Mouse (Mus musculus): ENCODE measurements around the gene Slc12a7. TPM values are rescaled to one million over a fixed set of nuclear protein-coding genes. Genes with fewer than 3 reads are reported as not detected.

Gene Slc12a7
- polyA plus RNA-seq, 1 experiment: 16.5 TPM

GRCm38 (mm10) chr13:73704694-73705325 lies 28.1 kb upstream of the Slc12a7 start, which contains the start of gene Slc6a19:
Gene Slc6a19, minus strand, starts transcription at chr13:73704865.
- no peak for TF ChIP-seq CTCF (IDR thresholded peaks at IDR 0.05; ENCODE audit: control insufficient read depth, insufficient read depth, insufficient replicate concordance, low read depth, low read length)
- no peak for TF ChIP-seq POLR2A (IDR thresholded peaks at IDR 0.05; ENCODE audit: control insufficient read depth, low read depth, low read length)
- Histone ChIP-seq H3K36me3 (ENCODE audit: control insufficient read depth, insufficient read depth, low read length) (no peaks in the 10 kb centered on the region), H3K27ac (ENCODE audit: control insufficient read depth, insufficient read depth, low read depth, low read length) (no peak within 1 kb of the TSS), H3K27me3 (ENCODE audit: control insufficient read depth, insufficient read depth, low read length) (no peaks in the 10 kb centered on the region), H3K4me3 (ENCODE audit: control insufficient read depth, low read depth, low read length) (no peak within 1 kb of the TSS), H3K4me1 (ENCODE audit: control insufficient read depth, insufficient read depth, low read length) (no peaks in the 10 kb centered on the region)

GRCm38 (mm10) chr13:73709491-73709890 lies 23.4 kb upstream of the Slc12a7 start:
- Histone ChIP-seq H3K4me3 (ENCODE audit: control insufficient read depth, low read depth, low read length) (no peak overlapping the region), H3K4me1 (ENCODE audit: control insufficient read depth, insufficient read depth, low read length) (no peaks in the 10 kb centered on the region), H3K27me3 (ENCODE audit: control insufficient read depth, insufficient read depth, low read length) (no peaks in the 10 kb centered on the region), H3K36me3 (ENCODE audit: control insufficient read depth, insufficient read depth, low read length) (no peaks in the 10 kb centered on the region), H3K27ac (ENCODE audit: control insufficient read depth, insufficient read depth, low read depth, low read length) (no peak overlapping the region)
- TF ChIP-seq CTCF (IDR thresholded peaks at IDR 0.05; ENCODE audit: control insufficient read depth, insufficient read depth, insufficient replicate concordance, low read depth, low read length) (no peak), POLR2A (IDR thresholded peaks at IDR 0.05; ENCODE audit: control insufficient read depth, low read depth, low read length) (no peak)

GRCm38 (mm10) chr13:73711221-73711620 lies 21.7 kb upstream of the Slc12a7 start:
- no peaks in the 10 kb centered on the region for H3K27me3 ChIP-seq (ENCODE audit: control insufficient read depth, insufficient read depth, low read length)
- no peak for TF ChIP-seq POLR2A (IDR thresholded peaks at IDR 0.05; ENCODE audit: control insufficient read depth, low read depth, low read length)
- no peak for TF ChIP-seq CTCF (IDR thresholded peaks at IDR 0.05; ENCODE audit: control insufficient read depth, insufficient read depth, insufficient replicate concordance, low read depth, low read length)
- H3K27ac ChIP-seq (ENCODE audit: control insufficient read depth, insufficient read depth, low read depth, low read length): no peak overlapping the region

GRCm38 (mm10) chr13:73711803-73712202 lies 21.1 kb upstream of the Slc12a7 start:
- Histone ChIP-seq H3K4me3 (ENCODE audit: control insufficient read depth, low read depth, low read length) (no peak overlapping the region), H3K27ac (ENCODE audit: control insufficient read depth, insufficient read depth, low read depth, low read length) (no peak overlapping the region), H3K36me3 (ENCODE audit: control insufficient read depth, insufficient read depth, low read length) (no peaks in the 10 kb centered on the region), H3K4me1 (ENCODE audit: control insufficient read depth, insufficient read depth, low read length) (no peaks in the 10 kb centered on the region), H3K27me3 (ENCODE audit: control insufficient read depth, insufficient read depth, low read length) (no peaks in the 10 kb centered on the region)
- TF ChIP-seq CTCF (IDR thresholded peaks at IDR 0.05; ENCODE audit: control insufficient read depth, insufficient read depth, insufficient replicate concordance, low read depth, low read length) (no peak), POLR2A (IDR thresholded peaks at IDR 0.05; ENCODE audit: control insufficient read depth, low read depth, low read length) (no peak)

More at GRCm38 (mm10) chr13:73711221-73711620, 21.7 kb upstream of the Slc12a7 start:
- Histone ChIP-seq H3K36me3 (ENCODE audit: control insufficient read depth, insufficient read depth, low read length) (no peaks in the 10 kb centered on the region), H3K4me3 (ENCODE audit: control insufficient read depth, low read depth, low read length) (no peak overlapping the region), H3K4me1 (ENCODE audit: control insufficient read depth, insufficient read depth, low read length) (no peaks in the 10 kb centered on the region)

GRCm38 (mm10) chr13:73712228-73712627 lies 20.7 kb upstream of the Slc12a7 start:
- no peaks in the 10 kb centered on the region for H3K4me1 ChIP-seq (ENCODE audit: control insufficient read depth, insufficient read depth, low read length)
- H3K36me3 ChIP-seq (ENCODE audit: control insufficient read depth, insufficient read depth, low read length): no peaks in the 10 kb centered on the region
- no peaks in the 10 kb centered on the region for H3K27me3 ChIP-seq (ENCODE audit: control insufficient read depth, insufficient read depth, low read length)
- no peak overlapping the region for H3K27ac ChIP-seq (ENCODE audit: control insufficient read depth, insufficient read depth, low read depth, low read length)
- H3K4me3 ChIP-seq (ENCODE audit: control insufficient read depth, low read depth, low read length): no peak overlapping the region
- no peak for TF ChIP-seq POLR2A (IDR thresholded peaks at IDR 0.05; ENCODE audit: control insufficient read depth, low read depth, low read length)
- no peak for TF ChIP-seq CTCF (IDR thresholded peaks at IDR 0.05; ENCODE audit: control insufficient read depth, insufficient read depth, insufficient replicate concordance, low read depth, low read length)

GRCm38 (mm10) chr13:73713204-73713603 lies 19.7 kb upstream of the Slc12a7 start:
- Histone ChIP-seq H3K27me3 (ENCODE audit: control insufficient read depth, insufficient read depth, low read length) (no peaks in the 10 kb centered on the region), H3K4me3 (ENCODE audit: control insufficient read depth, low read depth, low read length) (no peak overlapping the region), H3K27ac (ENCODE audit: control insufficient read depth, insufficient read depth, low read depth, low read length) (no peak overlapping the region), H3K36me3 (ENCODE audit: control insufficient read depth, insufficient read depth, low read length) (no peaks in the 10 kb centered on the region), H3K4me1 (ENCODE audit: control insufficient read depth, insufficient read depth, low read length) (no peaks in the 10 kb centered on the region)
- TF ChIP-seq CTCF (IDR thresholded peaks at IDR 0.05; ENCODE audit: control insufficient read depth, insufficient read depth, insufficient replicate concordance, low read depth, low read length) (no peak), POLR2A (IDR thresholded peaks at IDR 0.05; ENCODE audit: control insufficient read depth, low read depth, low read length) (no peak)

- Histone ChIP-seq H3K36me3 (ENCODE audit: control insufficient read depth, insufficient read depth, low read length) (no peaks in the 10 kb centered on the region), H3K4me3 (ENCODE audit: control insufficient read depth, low read depth, low read length) (no peak overlapping the region), H3K4me1 (ENCODE audit: control insufficient read depth, insufficient read depth, low read length) (no peaks in the 10 kb centered on the region), H3K27ac (ENCODE audit: control insufficient read depth, insufficient read depth, low read depth, low read length) (no peak overlapping the region), H3K27me3 (ENCODE audit: control insufficient read depth, insufficient read depth, low read length) (no peaks in the 10 kb centered on the region)
- no peak for TF ChIP-seq POLR2A (IDR thresholded peaks at IDR 0.05; ENCODE audit: control insufficient read depth, low read depth, low read length)
- TF ChIP-seq CTCF (IDR thresholded peaks at IDR 0.05; ENCODE audit: control insufficient read depth, insufficient read depth, insufficient replicate concordance, low read depth, low read length): no peak
These were observed 18.9 kb upstream of the Slc12a7 start for GRCm38 (mm10) chr13:73714020-73714419.

All from testis, adult 2 months (tissue).